Mouse (Mus musculus): ENCODE measurements around the gene Cyb5r1.

Cyb5r1 gene

GRCm38 (mm10) chr1:134405509-134406413 is at the start of gene Cyb5r1:
Gene Cyb5r1 (plus strand): TSS chr1:134405559.
- DNase-seq (ENCODE audit: low spot score in 2 of 2) = peak; percentile 76 to 85

GRCm38 (mm10) chr1:134357461-134357860 is 47.9 kb upstream of the Cyb5r1 start:
- no peak for DNase-seq (ENCODE audit: low spot score in 2 of 2)

- no peak for DNase-seq (ENCODE audit: low spot score in 2 of 2)
Measured at GRCm38 (mm10) chr1:134360656-134361055, 44.7 kb upstream of the Cyb5r1 start.

- DNase-seq (ENCODE audit: low spot score in 2 of 2) = no peak
Measured at GRCm38 (mm10) chr1:134361195-134361856, 44.0 kb upstream of the Cyb5r1 start.

- peak; percentile 97 to 98 for DNase-seq (ENCODE audit: low spot score in 2 of 2)
Measured at GRCm38 (mm10) chr1:134361857-134362212, 43.5 kb upstream of the Cyb5r1 start, which contains the start of gene Tmem183a. Gene Tmem183a (minus strand): TSS chr1:134361979.

GRCm38 (mm10) chr1:134363194-134363593 is 42.2 kb upstream of the Cyb5r1 start:
- no peak for DNase-seq (ENCODE audit: low spot score in 2 of 2)

GRCm38 (mm10) chr1:134365491-134365890 is 39.9 kb upstream of the Cyb5r1 start:
- DNase-seq (ENCODE audit: low spot score in 2 of 2) = no peak

- peak; percentile 58 to 76 for DNase-seq (ENCODE audit: low spot score in 2 of 2)
Measured at GRCm38 (mm10) chr1:134368777-134369337, 36.5 kb upstream of the Cyb5r1 start.

- DNase-seq (ENCODE audit: low spot score in 2 of 2) = no peak
Measured at GRCm38 (mm10) chr1:134374124-134374523, 31.2 kb upstream of the Cyb5r1 start.

GRCm38 (mm10) chr1:134381051-134381450 is 24.3 kb upstream of the Cyb5r1 start:
- no peak for DNase-seq (ENCODE audit: low spot score in 2 of 2)

GRCm38 (mm10) chr1:134381795-134382625 is 23.3 kb upstream of the Cyb5r1 start:
- DNase-seq (ENCODE audit: low spot score in 2 of 2) = no peak

GRCm38 (mm10) chr1:134384581-134384980 is 20.8 kb upstream of the Cyb5r1 start:
- DNase-seq (ENCODE audit: low spot score in 2 of 2) = no peak

- no peak for DNase-seq (ENCODE audit: low spot score in 2 of 2)
Measured at GRCm38 (mm10) chr1:134385176-134385575, 20.2 kb upstream of the Cyb5r1 start.

- DNase-seq (ENCODE audit: low spot score in 2 of 2) = no peak
Measured at GRCm38 (mm10) chr1:134385666-134386065, 19.7 kb upstream of the Cyb5r1 start, which contains the start of gene 4933406M09Rik. Gene 4933406M09Rik (plus strand): TSS chr1:134385940.

- DNase-seq (ENCODE audit: low spot score in 2 of 2) = no peak
Measured at GRCm38 (mm10) chr1:134393827-134394226, 11.5 kb upstream of the Cyb5r1 start.

- DNase-seq (ENCODE audit: low spot score in 2 of 2) = no peak
Measured at GRCm38 (mm10) chr1:134398210-134398609, 7.1 kb upstream of the Cyb5r1 start.

- DNase-seq (ENCODE audit: low spot score in 2 of 2) = no peak
Measured at GRCm38 (mm10) chr1:134399735-134400134, 5.6 kb upstream of the Cyb5r1 start.

GRCm38 (mm10) chr1:134406414-134406771 is 1.0 kb downstream of the Cyb5r1 start:
- no peak for DNase-seq (ENCODE audit: low spot score in 2 of 2)

GRCm38 (mm10) chr1:134408080-134408479 is 2.7 kb downstream of the Cyb5r1 start:
- DNase-seq (ENCODE audit: low spot score in 2 of 2) = no peak

- DNase-seq (ENCODE audit: low spot score in 2 of 2) = no peak
Measured at GRCm38 (mm10) chr1:134411706-134412629, 6.6 kb downstream of the Cyb5r1 start.

- DNase-seq (ENCODE audit: low spot score in 2 of 2) = no peak
Measured at GRCm38 (mm10) chr1:134414038-134414437, 8.7 kb downstream of the Cyb5r1 start.

Data from spleen, postnatal 4 days (tissue).